Mouse (Mus musculus) frontal cortex, adult 2 months (tissue): ENCODE data around the gene Kcnn1. TPM values are rescaled to one million over a fixed set of nuclear protein-coding genes. Genes with fewer than 3 reads are reported as not detected.

ENCODE experiments used
- DNase-seq, 2 experiments: peaks; one replicate each; pipeline ENCODE4 v3.0.0; 2022; ENCODE audit warnings: low spot score in 1 of 2; ENCODE audit errors: extremely low spot score in 1 of 2
- polyA plus RNA-seq: library from polyadenylated mRNA; depleted of rRNA; stranded (reverse); fragments of >200 nt; gene quantifications from 2 replicates; pipeline ENCODE4 v1.2.3, GENCODE M21; 2012; rRNA removed

The Kcnn1 gene
- polyA plus RNA-seq, 1 experiment = 25.2 TPM

GRCm38 (mm10) chr8:70797081-70798070 lies 65.7 kb downstream of the Kcnn1 start:
- peak; percentile 89 to 91 for DNase-seq

GRCm38 (mm10) chr8:70796403-70797080 lies 66.5 kb downstream of the Kcnn1 start:
- DNase-seq = no peak

GRCm38 (mm10) chr8:70795370-70795769 lies 67.7 kb downstream of the Kcnn1 start:
- no peak for DNase-seq

- no peak for DNase-seq
These were observed 68.8 kb downstream of the Kcnn1 start for GRCm38 (mm10) chr8:70794215-70794614.

GRCm38 (mm10) chr8:70792700-70793099 lies 70.4 kb downstream of the Kcnn1 start:
- DNase-seq = no peak

Other genes with a start within 250 kb of the Kcnn1 start
- gene Lrrc25, start 247.1 kb downstream of the Kcnn1 start, polyA plus RNA-seq = 0.78 and 0.86 TPM in 2 replicates
- 0.15 and 0.20 TPM in 2 replicates for gene Gdf15, start 230.8 kb downstream of the Kcnn1 start, polyA plus RNA-seq
- 17.2 and 25.8 TPM in 2 replicates for gene Pgpep1, start 202.9 kb downstream of the Kcnn1 start, polyA plus RNA-seq
- gene Lsm4, start 190.0 kb downstream of the Kcnn1 start, polyA plus RNA-seq = 113 and 128 TPM in 2 replicates
- 226 and 228 TPM in 2 replicates for gene Jund, start 164.3 kb downstream of the Kcnn1 start, polyA plus RNA-seq
- gene Iqcn, start 159.8 kb downstream of the Kcnn1 start, polyA plus RNA-seq = 0.32 and 0.40 TPM in 2 replicates
- gene Gm3336, start 144.7 kb downstream of the Kcnn1 start, polyA plus RNA-seq = 0.12 TPM in 1 of 2 replicates, not detected in the other
- 4.6 and 5.1 TPM in 2 replicates for gene Pde4c, start 139.5 kb downstream of the Kcnn1 start, polyA plus RNA-seq
- 1,054 and 1,113 TPM in 2 replicates for gene Rab3a, start 108.6 kb downstream of the Kcnn1 start, polyA plus RNA-seq
- gene Mpv17l2, start 102.3 kb downstream of the Kcnn1 start, polyA plus RNA-seq = 47.6 and 60.6 TPM in 2 replicates
- 180 and 183 TPM in 2 replicates for gene Pik3r2, start 86.5 kb downstream of the Kcnn1 start, polyA plus RNA-seq
- gene Mast3, start 58.2 kb downstream of the Kcnn1 start, polyA plus RNA-seq = 178 and 202 TPM in 2 replicates
- 0.48 and 0.71 TPM in 2 replicates for gene Il12rb1, start 54.8 kb downstream of the Kcnn1 start, polyA plus RNA-seq
- 24.6 and 27.8 TPM in 2 replicates for gene Arrdc2, start 23.5 kb downstream of the Kcnn1 start, polyA plus RNA-seq
- 185 and 189 TPM in 2 replicates for gene Ccdc124, start 10.7 kb upstream of the Kcnn1 start, polyA plus RNA-seq
- 9.9 and 12.3 TPM in 2 replicates for gene Slc5a5, start 29.5 kb upstream of the Kcnn1 start, polyA plus RNA-seq
- gene Rpl18a, start 34.2 kb upstream of the Kcnn1 start, polyA plus RNA-seq = 1,785 and 1,788 TPM in 2 replicates
- 64.9 and 66.1 TPM in 2 replicates for gene Map1s, start 42.7 kb upstream of the Kcnn1 start, polyA plus RNA-seq